Mouse (Mus musculus): ENCODE results near the gene Ppard.
"Not testable (repeated sequence)": the region's sequence is repeated elsewhere in the genome, so short reads cannot be mapped to it uniquely, and the experiment has no call there.

Gene Ppard

DNA sequence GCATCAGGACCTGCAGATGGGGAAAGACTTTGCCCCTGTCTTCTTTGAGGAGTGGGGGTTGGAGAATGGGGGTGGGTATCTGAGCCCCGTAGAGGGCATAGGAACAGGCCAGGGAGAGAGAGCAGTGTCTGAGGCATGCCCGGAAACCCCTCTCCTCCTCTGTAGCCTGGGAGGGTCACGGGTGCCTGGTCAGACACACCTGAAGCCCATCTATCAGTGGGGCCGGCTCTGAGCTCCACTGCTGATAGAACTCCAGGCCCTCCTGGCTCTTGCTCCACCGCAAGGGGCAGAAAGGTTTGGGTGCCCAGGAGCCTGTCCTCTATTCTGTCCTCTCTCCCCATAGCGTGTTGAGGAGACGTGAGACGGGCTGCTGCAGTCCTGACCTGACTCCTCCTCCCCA is 93.3 kb downstream of the Ppard start:
- in situ Hi-C loops (cut with MboI; ENCODE audit: low pct_unique_long_range_greater_than_20kb in 1 of 2, low sequenced_read_pairs in 2 of 2, unreplicated experiment in 1 of 2), result no loop called here

DNA sequence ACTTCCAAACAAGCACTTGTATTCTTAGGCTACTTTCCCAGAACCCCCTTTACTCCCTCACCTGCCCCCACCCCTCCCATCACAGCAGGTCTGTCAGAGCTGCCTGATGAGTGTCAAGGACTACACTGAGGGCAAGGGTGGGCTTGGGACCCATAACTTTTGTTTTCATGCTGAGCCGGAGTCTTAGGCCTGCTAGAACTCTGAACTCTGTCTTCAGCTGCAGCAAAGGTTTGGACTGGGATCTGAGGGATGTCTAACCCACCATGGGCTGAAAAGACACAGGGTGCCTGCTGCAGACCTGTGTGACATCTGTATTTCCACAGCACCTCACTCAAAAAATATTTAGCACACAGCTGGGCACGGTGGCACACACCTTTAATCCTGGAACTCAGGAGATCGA is 94.5 kb downstream of the Ppard start:
- in situ Hi-C loops (cut with MboI; ENCODE audit: low pct_unique_long_range_greater_than_20kb in 1 of 2, low sequenced_read_pairs in 2 of 2, unreplicated experiment in 1 of 2), result no loop called here

GRCm38 (mm10) chr17:28327673-28328325 is 95.3 kb downstream of the Ppard start:
- in situ Hi-C loops (cut with MboI; ENCODE audit: low pct_unique_long_range_greater_than_20kb in 1 of 2, low sequenced_read_pairs in 2 of 2, unreplicated experiment in 1 of 2), result no loop called here

DNA sequence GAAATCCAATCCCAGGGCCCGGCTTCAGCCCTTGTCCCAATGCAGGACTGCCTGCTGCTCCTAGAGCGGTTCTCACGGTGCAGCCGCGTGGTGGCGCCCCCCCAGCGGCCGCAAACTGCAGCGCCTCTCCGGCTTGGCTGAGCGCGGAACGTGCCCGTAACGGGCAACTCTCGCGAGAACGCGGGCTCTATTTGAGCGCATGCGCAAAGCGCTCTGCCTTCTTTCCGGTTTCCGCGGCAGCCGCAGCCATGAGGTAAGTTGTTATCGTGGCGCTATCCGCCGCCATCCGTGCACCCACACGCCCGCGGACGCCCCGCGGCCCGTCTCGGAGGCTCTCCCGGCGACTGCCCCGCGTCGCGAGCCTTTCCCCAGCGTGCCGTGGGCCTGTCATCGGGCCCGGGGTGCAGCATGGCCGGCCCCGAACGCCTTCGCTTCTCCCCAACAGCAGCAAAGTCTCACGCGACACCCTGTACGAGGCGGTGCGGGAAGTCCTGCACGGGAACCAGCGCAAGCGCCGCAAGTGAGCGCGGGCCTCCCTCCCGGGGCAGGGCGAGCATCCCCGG is 95.9 kb downstream of the Ppard start, which contains the start of gene Rpl10a:
Gene Rpl10a (plus strand): TSS at position 106 of the 563 bp plus-strand sequence.
- in situ Hi-C loops (cut with MboI; ENCODE audit: low pct_unique_long_range_greater_than_20kb in 1 of 2, low sequenced_read_pairs in 2 of 2, unreplicated experiment in 1 of 2), result no loop called here

GRCm38 (mm10) chr17:28328946-28329345 is 96.4 kb downstream of the Ppard start:
- in situ Hi-C loops (cut with MboI; ENCODE audit: low pct_unique_long_range_greater_than_20kb in 1 of 2, low sequenced_read_pairs in 2 of 2, unreplicated experiment in 1 of 2), result no loop called here

GRCm38 (mm10) chr17:28329503-28330231 is 97.2 kb downstream of the Ppard start:
- in situ Hi-C loops (cut with MboI; ENCODE audit: low pct_unique_long_range_greater_than_20kb in 1 of 2, low sequenced_read_pairs in 2 of 2, unreplicated experiment in 1 of 2), result no loop called here

DNA sequence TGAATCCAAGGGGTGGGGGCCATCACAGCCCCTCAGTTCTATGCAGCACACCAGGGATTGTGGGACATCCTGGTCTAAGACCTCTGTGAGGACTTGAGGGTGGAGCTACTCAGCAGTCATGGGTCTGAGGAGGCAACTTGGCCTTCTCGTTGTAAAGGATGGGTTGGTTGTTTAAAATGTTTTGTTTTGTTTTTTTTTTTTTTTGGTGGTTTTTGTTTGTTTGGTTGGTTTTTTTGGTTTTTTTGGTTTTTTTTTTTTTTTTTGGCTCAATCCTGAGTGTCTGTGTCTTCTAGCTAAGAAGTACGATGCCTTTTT is 97.7 kb downstream of the Ppard start:
- in situ Hi-C loops (cut with MboI; ENCODE audit: low pct_unique_long_range_greater_than_20kb in 1 of 2, low sequenced_read_pairs in 2 of 2, unreplicated experiment in 1 of 2), result no loop called here

- in situ Hi-C loops (cut with MboI; ENCODE audit: low pct_unique_long_range_greater_than_20kb in 1 of 2, low sequenced_read_pairs in 2 of 2, unreplicated experiment in 1 of 2), result not testable (repeated sequence)
Measured at GRCm38 (mm10) chr17:28330590-28330989, 98.1 kb downstream of the Ppard start.

DNA sequence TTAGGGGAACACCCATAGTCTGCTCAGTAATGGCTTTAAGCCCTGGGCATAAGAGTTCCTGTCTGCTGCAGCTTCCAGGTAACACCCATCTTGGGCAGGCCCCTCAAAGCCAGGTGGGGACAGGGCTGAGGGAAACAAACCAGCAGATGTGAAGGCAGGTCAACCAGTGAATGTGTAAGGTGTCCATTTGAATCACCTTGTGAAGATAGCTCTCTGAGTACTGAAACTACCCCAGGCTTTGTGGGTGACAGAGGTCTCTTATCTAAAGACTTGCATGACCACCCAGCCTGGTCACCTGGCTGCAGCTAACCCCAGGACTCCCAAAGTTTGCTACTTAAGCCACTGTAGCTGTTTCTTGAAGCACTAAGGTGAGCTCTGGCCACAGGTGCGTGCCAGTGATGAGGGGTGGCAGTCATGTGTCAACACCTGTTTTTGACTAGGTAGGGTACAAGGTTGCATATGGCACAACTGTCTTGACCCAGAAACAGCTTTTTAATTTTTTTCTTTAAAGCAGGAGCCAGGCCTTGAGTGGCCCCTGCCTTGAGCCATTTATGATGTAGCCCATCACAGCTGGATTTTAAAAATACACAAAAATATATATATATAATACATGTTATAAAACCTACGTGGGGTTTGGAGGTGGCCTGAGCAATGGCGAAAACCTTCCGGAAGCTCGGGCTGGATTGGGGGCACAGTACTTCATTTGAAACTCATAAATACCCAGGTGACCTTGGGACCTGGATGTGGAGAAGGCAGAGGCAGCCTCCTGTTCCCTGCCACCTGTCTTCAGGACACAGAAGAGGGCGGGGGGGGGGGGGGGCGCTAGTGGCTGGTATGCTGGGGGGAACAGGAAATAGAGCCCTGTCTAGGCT is 99.0 kb downstream of the Ppard start:
- in situ Hi-C loops (cut with MboI; ENCODE audit: low pct_unique_long_range_greater_than_20kb in 1 of 2, low sequenced_read_pairs in 2 of 2, unreplicated experiment in 1 of 2), result no loop called here

DNA sequence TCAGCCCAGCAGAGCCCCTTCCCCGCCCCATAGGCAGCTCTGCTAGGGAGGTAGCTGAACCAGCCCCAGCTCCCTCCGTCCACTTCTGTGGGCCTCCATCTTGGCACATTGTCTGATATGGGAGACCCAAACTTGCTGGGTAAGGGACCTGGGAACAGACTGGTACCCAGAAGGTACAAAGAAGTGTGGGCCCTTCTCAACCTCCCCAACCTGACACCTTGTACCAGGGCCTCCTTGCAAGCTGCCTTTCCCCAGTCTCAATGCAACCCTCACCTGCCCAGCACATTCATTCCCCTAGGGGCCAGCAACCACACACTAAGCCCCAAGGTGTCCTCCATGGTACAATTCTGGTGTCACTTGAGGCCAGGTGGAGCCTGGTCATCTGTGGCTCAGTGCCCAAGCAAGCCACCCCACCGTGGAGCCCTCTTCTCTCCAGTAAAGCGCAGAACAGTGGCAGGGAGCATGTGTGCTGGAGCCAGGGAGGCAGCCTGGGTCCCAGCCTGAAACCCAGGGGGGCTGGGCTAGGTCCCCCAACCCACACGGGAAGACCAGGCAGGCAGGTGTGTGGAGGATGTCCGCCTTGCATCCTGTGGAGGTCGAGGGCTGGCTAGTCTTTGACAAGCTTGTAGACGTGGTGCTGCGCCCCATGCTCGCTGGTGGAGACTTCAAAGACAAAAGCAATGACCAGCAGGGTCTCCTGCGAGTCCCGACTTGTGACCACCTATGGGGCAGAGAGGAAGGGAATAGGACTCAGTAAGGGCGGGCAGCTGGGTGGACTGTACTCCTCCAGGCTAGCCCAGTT is 99.8 kb downstream of the Ppard start:
- in situ Hi-C loops (cut with MboI; ENCODE audit: low pct_unique_long_range_greater_than_20kb in 1 of 2, low sequenced_read_pairs in 2 of 2, unreplicated experiment in 1 of 2), result no loop called here

DNA sequence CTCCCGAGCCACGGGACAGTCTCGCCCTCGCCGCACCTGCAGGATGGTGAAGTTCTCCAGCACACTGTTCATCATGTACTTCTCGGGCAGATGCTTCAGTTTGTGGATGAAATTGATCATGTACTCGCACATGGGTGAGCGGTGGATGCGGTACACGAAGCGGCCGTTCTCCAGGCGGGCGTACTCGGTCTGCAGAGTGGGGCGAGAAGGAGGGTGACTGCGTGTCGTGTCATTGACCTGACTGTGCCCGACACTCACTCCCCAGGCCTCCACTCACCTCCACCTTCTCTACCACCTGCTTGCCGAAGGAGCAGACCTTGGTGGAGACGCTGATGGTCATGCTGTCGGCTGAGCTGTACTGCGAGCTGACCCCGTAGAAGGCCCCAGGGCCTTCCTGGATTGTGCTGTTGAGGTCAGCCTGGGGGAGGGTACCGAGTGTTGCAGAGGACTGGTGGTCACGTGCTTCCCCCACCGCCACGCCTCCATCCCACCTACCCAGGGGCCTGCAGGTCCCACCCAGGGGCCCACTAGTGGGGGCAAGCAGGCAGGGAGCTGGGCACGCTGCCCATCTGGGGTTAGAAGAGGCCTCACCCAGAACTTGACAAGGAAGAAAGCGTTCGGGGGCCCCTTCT is 100.5 kb downstream of the Ppard start:
- in situ Hi-C loops (cut with MboI; ENCODE audit: low pct_unique_long_range_greater_than_20kb in 1 of 2, low sequenced_read_pairs in 2 of 2, unreplicated experiment in 1 of 2), result no loop called here

- in situ Hi-C loops (cut with MboI; ENCODE audit: low pct_unique_long_range_greater_than_20kb in 1 of 2, low sequenced_read_pairs in 2 of 2, unreplicated experiment in 1 of 2), result no loop called here
Measured at GRCm38 (mm10) chr17:28335267-28335666, 102.8 kb downstream of the Ppard start.

- in situ Hi-C loops (cut with MboI; ENCODE audit: low pct_unique_long_range_greater_than_20kb in 1 of 2, low sequenced_read_pairs in 2 of 2, unreplicated experiment in 1 of 2), result no loop called here
Measured at GRCm38 (mm10) chr17:28337547-28337946, 105.0 kb downstream of the Ppard start.

DNA sequence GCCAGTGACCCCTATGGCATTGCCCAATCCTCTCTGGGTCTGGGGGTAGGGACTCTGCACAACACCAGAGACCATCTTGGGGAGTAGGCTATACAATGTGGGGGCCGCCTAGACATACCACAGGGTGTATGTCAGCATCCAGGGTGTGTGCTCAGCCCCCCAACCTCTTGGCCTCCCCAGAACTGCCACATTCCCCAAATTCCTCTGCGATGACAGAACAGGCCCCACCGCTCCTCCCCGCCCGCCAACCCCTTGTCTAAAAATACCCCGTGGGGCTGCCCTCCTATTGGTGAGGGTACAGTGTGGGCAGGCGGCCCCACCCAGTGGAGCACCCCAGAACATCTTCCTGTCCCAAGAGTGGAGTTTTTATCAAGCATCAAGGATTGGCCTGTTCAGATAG is 108.1 kb downstream of the Ppard start:
- in situ Hi-C loops (cut with MboI; ENCODE audit: low pct_unique_long_range_greater_than_20kb in 1 of 2, low sequenced_read_pairs in 2 of 2, unreplicated experiment in 1 of 2), result no loop called here

DNA sequence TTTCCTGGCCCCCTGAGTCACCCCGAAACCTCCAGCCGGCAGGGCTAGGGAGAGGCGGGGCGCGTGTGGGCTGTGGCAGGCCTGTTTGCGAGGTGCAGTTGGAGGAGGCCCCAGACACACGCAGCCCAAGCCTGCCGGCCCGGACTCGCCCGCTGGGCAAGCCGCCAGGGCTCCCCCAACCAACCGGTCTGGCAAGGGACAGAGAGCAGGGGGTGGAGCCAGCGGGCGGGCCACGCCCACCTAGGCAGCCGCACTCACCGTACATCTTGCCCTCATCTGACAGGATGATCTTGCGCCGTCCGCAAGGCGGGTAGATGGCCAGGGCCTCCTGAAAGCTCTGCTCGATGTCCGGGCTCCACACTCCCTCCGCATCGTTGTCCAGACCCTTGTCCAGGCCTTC is 108.6 kb downstream of the Ppard start:
- in situ Hi-C loops (cut with MboI; ENCODE audit: low pct_unique_long_range_greater_than_20kb in 1 of 2, low sequenced_read_pairs in 2 of 2, unreplicated experiment in 1 of 2), result no loop called here

DNA sequence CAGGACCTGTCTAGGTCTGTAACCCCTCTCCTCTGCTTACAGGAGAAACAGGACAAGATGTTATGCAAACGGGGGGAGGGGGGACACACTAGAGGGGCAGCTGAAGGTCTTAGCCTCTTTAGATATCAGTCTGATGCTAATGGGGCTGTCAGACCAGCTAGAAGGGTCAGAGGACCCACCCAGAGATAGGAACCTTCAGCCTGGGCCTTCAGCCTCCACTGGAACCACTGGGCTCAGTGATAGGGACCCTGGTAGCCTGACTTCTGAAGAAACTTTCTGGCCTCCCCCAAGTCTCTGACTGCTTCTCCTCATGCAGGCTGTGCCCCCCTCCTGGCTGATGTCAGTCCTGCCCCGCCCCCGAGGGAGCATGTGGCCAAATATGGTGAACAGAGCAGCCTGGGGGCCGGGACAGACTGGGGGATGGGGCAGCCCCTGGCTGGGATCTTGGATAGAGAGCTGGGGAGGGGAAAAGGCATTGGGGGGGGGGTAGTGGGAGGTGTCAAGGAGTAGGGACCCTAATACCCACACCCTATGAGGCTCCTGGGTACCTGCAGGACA is 111.6 kb downstream of the Ppard start:
- in situ Hi-C loops (cut with MboI; ENCODE audit: low pct_unique_long_range_greater_than_20kb in 1 of 2, low sequenced_read_pairs in 2 of 2, unreplicated experiment in 1 of 2), result no loop called here

DNA sequence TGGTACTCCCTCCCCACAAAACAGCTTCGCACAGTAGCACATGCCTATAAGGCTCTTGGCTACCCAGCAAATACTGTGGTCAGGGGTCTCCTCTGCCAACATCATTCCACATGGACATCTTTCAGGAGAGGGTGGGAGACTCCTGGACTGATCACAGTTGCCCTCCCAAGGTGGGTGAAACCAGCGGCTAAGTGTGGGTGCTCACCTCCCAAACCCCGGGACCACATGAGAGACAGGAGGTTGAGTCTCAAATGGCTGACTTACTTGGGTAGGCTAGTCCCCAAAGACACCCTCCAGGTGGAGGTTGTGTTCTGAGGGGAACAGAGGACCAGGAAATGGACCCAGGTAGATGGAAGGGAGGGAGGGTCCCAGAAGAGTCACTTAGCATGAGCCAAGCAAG is 112.2 kb downstream of the Ppard start:
- in situ Hi-C loops (cut with MboI; ENCODE audit: low pct_unique_long_range_greater_than_20kb in 1 of 2, low sequenced_read_pairs in 2 of 2, unreplicated experiment in 1 of 2), result no loop called here

DNA sequence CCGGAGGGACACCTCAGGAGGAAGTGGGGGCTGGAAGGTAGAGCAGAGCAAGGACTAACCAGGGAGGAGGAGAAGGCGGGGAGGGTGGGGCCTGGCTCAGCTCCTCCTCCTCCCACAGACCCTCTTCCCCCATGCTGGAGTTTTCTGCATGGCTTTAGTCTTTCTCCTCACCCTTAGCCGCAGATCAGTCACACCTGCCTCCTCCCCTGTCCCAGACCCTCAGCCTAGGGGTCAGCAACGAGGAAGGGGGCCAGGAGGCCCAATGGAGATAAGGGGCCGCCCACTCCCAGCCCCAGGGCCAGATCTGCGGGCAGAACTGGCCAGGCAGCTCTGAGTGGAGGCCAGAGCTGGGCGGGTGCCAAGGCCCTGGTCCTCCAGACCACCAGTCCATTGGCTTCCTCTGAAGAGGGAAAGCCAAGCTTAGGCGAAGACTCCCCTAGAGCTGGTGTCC is 112.8 kb downstream of the Ppard start:
- in situ Hi-C loops (cut with MboI; ENCODE audit: low pct_unique_long_range_greater_than_20kb in 1 of 2, low sequenced_read_pairs in 2 of 2, unreplicated experiment in 1 of 2), result no loop called here
